Mouse (Mus musculus) adrenal gland, postnatal 25 days (tissue): ENCODE results near the gene Bub1. TPM values are rescaled to one million over a fixed set of nuclear protein-coding genes. Genes with fewer than 3 reads are reported as not detected.
A peak's percentile ranks its signal among the peaks of the same experiment; 100 is the strongest.

ENCODE experiments used
- DNase-seq: peaks from one replicate; pipeline ENCODE4 v3.0.0; 2021; ENCODE audit warnings: mixed read lengths
- long read RNA-seq: library from polyadenylated mRNA; stranded (forward); transcript quantifications from one replicate; pipeline ENCODE4 v2.0.0, GENCODE M21; 2021
- total RNA-seq: library from RNA; stranded (reverse); gene quantifications from 2 replicates; pipeline ENCODE4 v1.2.3, GENCODE M21; 2021

Bub1 gene
- total RNA-seq: 3.4 and 5.1 TPM in 2 replicates
- long read RNA-seq, partial matches to known transcripts: 0 of 4 reads
- long read RNA-seq, other reads (novel, unspliced or antisense): 2 of 4 reads

- peak; percentile 97 for DNase-seq
Measured at GRCm38 (mm10) chr2:127831401-127832102, at the start of gene Bub1. Bub1 (minus strand) TSS chr2:127831865.

GRCm38 (mm10) chr2:127881063-127881462 is 49.4 kb upstream of the Bub1 start:
- no peak for DNase-seq

GRCm38 (mm10) chr2:127864381-127864780 is 32.7 kb upstream of the Bub1 start:
- DNase-seq: no peak

GRCm38 (mm10) chr2:127854332-127854991 is 22.8 kb upstream of the Bub1 start:
- peak; percentile 45 for DNase-seq

- DNase-seq: no peak
Measured at GRCm38 (mm10) chr2:127850371-127850770, 18.7 kb upstream of the Bub1 start.

- DNase-seq: no peak
Measured at GRCm38 (mm10) chr2:127846571-127846970, 14.9 kb upstream of the Bub1 start.

- DNase-seq: no peak
Measured at GRCm38 (mm10) chr2:127846008-127846407, 14.3 kb upstream of the Bub1 start.

GRCm38 (mm10) chr2:127845346-127845982 is 13.8 kb upstream of the Bub1 start:
- no peak for DNase-seq

GRCm38 (mm10) chr2:127842421-127842820 is 10.8 kb upstream of the Bub1 start:
- DNase-seq: no peak

- no peak for DNase-seq
Measured at GRCm38 (mm10) chr2:127841402-127841801, 9.7 kb upstream of the Bub1 start.

GRCm38 (mm10) chr2:127839425-127839824 is 7.8 kb upstream of the Bub1 start:
- no peak for DNase-seq

GRCm38 (mm10) chr2:127838576-127838975 is 6.9 kb upstream of the Bub1 start, which contains the start of gene Acoxl:
Acoxl (plus strand) TSS chr2:127838876.
- DNase-seq: no peak

- DNase-seq: no peak
Measured at GRCm38 (mm10) chr2:127832833-127833190, 1.1 kb upstream of the Bub1 start.

- no peak for DNase-seq
Measured at GRCm38 (mm10) chr2:127832103-127832832, 603 bp upstream of the Bub1 start.

- DNase-seq: peak; percentile 85
Measured at GRCm38 (mm10) chr2:127791919-127792603, 39.6 kb downstream of the Bub1 start, which contains the start of gene Mtln. Mtln (minus strand) TSS chr2:127792488.

- no peak for DNase-seq
Measured at GRCm38 (mm10) chr2:127789651-127790270, 41.9 kb downstream of the Bub1 start.

GRCm38 (mm10) chr2:127789138-127789537 is 42.5 kb downstream of the Bub1 start:
- DNase-seq: no peak

GRCm38 (mm10) chr2:127788440-127789116 is 43.1 kb downstream of the Bub1 start, which contains the start of gene Nphp1:
Nphp1 (minus strand) TSS chr2:127788897.
- peak; percentile 89 for DNase-seq

- DNase-seq: no peak
Measured at GRCm38 (mm10) chr2:127787226-127787625, 44.4 kb downstream of the Bub1 start.

GRCm38 (mm10) chr2:127778451-127778850 is 53.2 kb downstream of the Bub1 start:
- no peak for DNase-seq

GRCm38 (mm10) chr2:127775013-127775412 is 56.7 kb downstream of the Bub1 start:
- DNase-seq: no peak
